Mouse (Mus musculus) spleen, embryonic (tissue): ENCODE results near the gene Sorcs2.

Source experiments
- CTCF ChIA-PET: fragments of 350-600 bp; sonication (Branson Sonifier 250); formaldehyde crosslinking; loops from one replicate; lab custom pipeline; 2022; lab: Charles Lee

Sorcs2 gene

GRCm38 (mm10) chr5:36313353-36314079 lies 84.4 kb downstream of the Sorcs2 start:
- CTCF ChIA-PET, result no interaction called here

- CTCF ChIA-PET, result interaction anchor here (0.7 kb wide), 1 partner anchor 279 kb away, joined by 3 read pairs; no protein-coding TSS in a partner anchor
These were observed 85.0 kb downstream of the Sorcs2 start for GRCm38 (mm10) chr5:36312926-36313325.

- CTCF ChIA-PET, result interaction anchor here (0.8 kb wide), 1 partner anchor 12 kb away, joined by 3 read pairs; no protein-coding TSS in a partner anchor
These were observed 93.5 kb downstream of the Sorcs2 start for GRCm38 (mm10) chr5:36304299-36304980.

- CTCF ChIA-PET, result interaction anchor here (0.6 kb wide), 1 partner anchor 276 kb away, joined by 3 read pairs; no protein-coding TSS in a partner anchor
These were observed 96.8 kb downstream of the Sorcs2 start for GRCm38 (mm10) chr5:36301166-36301565.

GRCm38 (mm10) chr5:36298049-36298448 lies 99.9 kb downstream of the Sorcs2 start:
- CTCF ChIA-PET, result no interaction called here

GRCm38 (mm10) chr5:36297246-36297645 lies 100.7 kb downstream of the Sorcs2 start:
- CTCF ChIA-PET, result no interaction called here

- CTCF ChIA-PET, result no interaction called here
These were observed 104.6 kb downstream of the Sorcs2 start for GRCm38 (mm10) chr5:36293109-36293900.

GRCm38 (mm10) chr5:36292321-36292720 lies 105.6 kb downstream of the Sorcs2 start:
- CTCF ChIA-PET, result interaction anchor here (1.0 to 2.1 kb wide), 2 partner anchors 13 to 106 kb away, joined by 3 to 14 read pairs; partner anchors contain the start of gene Sorcs2

GRCm38 (mm10) chr5:36291191-36291590 lies 106.7 kb downstream of the Sorcs2 start:
- CTCF ChIA-PET, result interaction anchor here (0.6 to 2.1 kb wide), 2 partner anchors 108 to 866 kb away, joined by 3 to 14 read pairs; partner anchors contain the start of gene Sorcs2

- CTCF ChIA-PET, result no interaction called here
These were observed 112.5 kb downstream of the Sorcs2 start for GRCm38 (mm10) chr5:36285405-36285804.

- CTCF ChIA-PET, result no interaction called here
These were observed 118.0 kb downstream of the Sorcs2 start for GRCm38 (mm10) chr5:36279896-36280295.

- CTCF ChIA-PET, result interaction anchor here (0.6 kb wide), 1 partner anchor 678 kb away, joined by 3 read pairs; no protein-coding TSS in a partner anchor
These were observed 123.1 kb downstream of the Sorcs2 start for GRCm38 (mm10) chr5:36274684-36275394.

- CTCF ChIA-PET, result no interaction called here
These were observed 130.7 kb downstream of the Sorcs2 start for GRCm38 (mm10) chr5:36267194-36267769.

GRCm38 (mm10) chr5:36260862-36261261 lies 137.1 kb downstream of the Sorcs2 start:
- CTCF ChIA-PET, result no interaction called here

GRCm38 (mm10) chr5:36259691-36260124 lies 138.2 kb downstream of the Sorcs2 start:
- CTCF ChIA-PET, result interaction anchor here (0.7 kb wide), 1 partner anchor 16 kb away, joined by 5 read pairs; no protein-coding TSS in a partner anchor

GRCm38 (mm10) chr5:36258387-36259181 lies 139.4 kb downstream of the Sorcs2 start:
- CTCF ChIA-PET, result no interaction called here

GRCm38 (mm10) chr5:36257008-36257407 lies 140.9 kb downstream of the Sorcs2 start:
- CTCF ChIA-PET, result no interaction called here

- CTCF ChIA-PET, result no interaction called here
These were observed 143.1 kb downstream of the Sorcs2 start for GRCm38 (mm10) chr5:36254642-36255516.
